Comparison of ENCODE assay signal across 8 mouse cellular contexts in the genomic region with DNA sequence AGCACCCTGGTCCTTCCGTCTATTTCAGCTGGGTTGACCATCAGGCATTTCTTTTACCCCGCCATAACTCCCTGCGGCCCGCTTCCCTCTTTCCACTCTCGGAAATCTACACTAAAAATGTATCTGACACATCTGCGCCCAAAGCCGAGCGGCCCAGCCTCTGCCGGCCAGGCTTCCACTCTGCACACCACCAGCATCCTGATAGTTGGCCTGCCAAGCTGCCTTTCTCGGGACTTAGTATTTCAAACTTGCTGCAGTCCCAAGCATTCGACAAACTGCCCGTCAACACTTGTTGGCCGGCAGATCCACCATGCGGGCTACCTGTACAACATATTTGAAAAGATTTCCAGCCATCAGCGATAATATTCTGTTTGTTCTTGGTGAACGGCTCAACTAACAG. TPM values are rescaled to one million over a fixed set of nuclear protein-coding genes. Genes with fewer than 3 reads are reported as not detected.
A peak's percentile ranks its signal among the peaks of the same experiment; 100 is the strongest.
DNase-seq lines count a peak whose midpoint lies in the region; ATAC-seq and TF ChIP-seq lines count a peak whose summit lies in the region.

No protein-coding gene starts in this region.

- H3K36me3 ChIP-seq in lung, postnatal 0 days (ENCODE audit: insufficient read depth, low read length) = no peaks in the 10 kb centered on the region; the same call in 1 of the 2 replicates
- no peaks in the 10 kb centered on the region; the same call in 1 of the 2 replicates for H3K36me3 ChIP-seq in hindbrain, embryonic 11.5 days (ENCODE audit: control insufficient read depth, insufficient read depth, low read length)

- 0% methylated on average over 16 of the region's 16 CpGs for WGBS in lung, postnatal 0 days
- WGBS in hindbrain, embryonic 11.5 days = under 1% methylated on average over 16 of the region's 16 CpGs

- peak overlapping the region; percentile 88 for H3K4me2 ChIP-seq in lung, postnatal 0 days (replicated peaks; ENCODE audit: low read depth, low read length)
- peak overlapping the region; percentile 68 for H3K4me2 ChIP-seq in hindbrain, embryonic 11.5 days (replicated peaks; ENCODE audit: low read depth, low read length)

- no peaks in the 10 kb centered on the region for H3K9me3 ChIP-seq in lung, postnatal 0 days (ENCODE audit: low read length)
- no peaks in the 10 kb centered on the region for H3K9me3 ChIP-seq in hindbrain, embryonic 11.5 days (ENCODE audit: control insufficient read depth, low read length)

- H3K4me3 ChIP-seq in lung, postnatal 0 days (ENCODE audit: low read depth, low read length) = peak overlapping the region; percentile 66
- H3K4me3 ChIP-seq in hindbrain, embryonic 11.5 days (ENCODE audit: low read depth, low read length) = peak overlapping the region; percentile 81

- DNase-seq in cerebellum, adult 9-10 months = no peak
- DNase-seq in lung, postnatal 0 days (ENCODE audit: low spot score) = peak; percentile 36
- DNase-seq in lung, postnatal 14 days = no peak
- DNase-seq in hindbrain, embryonic 11.5 days (ENCODE audit: low spot score) = no peak
- no peak for DNase-seq in left cerebral cortex, postnatal 25 days (ENCODE audit: low spot score in 2 of 2)
- no peak for DNase-seq in B cell, adult 2 months

- no peak for TF ChIP-seq EP300 in lung, postnatal 0 days (IDR thresholded peaks at IDR 0.05)

- H3K27ac ChIP-seq in lung, postnatal 0 days (ENCODE audit: low read length) = peak overlapping the region; percentile 97
- H3K27ac ChIP-seq in hindbrain, embryonic 11.5 days (ENCODE audit: low read depth, low read length) = peak overlapping the region; percentile 88

- peak overlapping the region; percentile 61 for H3K9ac ChIP-seq in lung, postnatal 0 days (replicated peaks; ENCODE audit: low read depth)
- peak overlapping the region; percentile 86 for H3K9ac ChIP-seq in hindbrain, embryonic 11.5 days (ENCODE audit: low read depth, low read length)

- H3K27me3 ChIP-seq in lung, postnatal 0 days (replicated peaks; ENCODE audit: insufficient read depth, low read length) = no peaks in the 10 kb centered on the region
- H3K27me3 ChIP-seq in hindbrain, embryonic 11.5 days (ENCODE audit: control insufficient read depth, insufficient read depth, low read length) = no peaks in the 10 kb centered on the region

- no peak for TF ChIP-seq CTCF in lung, postnatal 0 days (IDR thresholded peaks at IDR 0.05)

- ATAC-seq in cerebellum, adult (ENCODE audit: insufficient number of reproducible peaks, low FRiP score, low TSS enrichment) = peak; percentile 3; the same call in 1 of the 2 replicates
- ATAC-seq in lung, postnatal 0 days = no peak
- ATAC-seq in hindbrain, embryonic 11.5 days (ENCODE audit: low FRiP score) = peak; percentile 12
- peak; percentile 9 for ATAC-seq in megakaryocyte, adult 5-6 weeks (ENCODE audit: poor library complexity, severe bottlenecking)

- H3K4me1 ChIP-seq in lung, postnatal 0 days (ENCODE audit: insufficient read depth, low read depth, low read length) = peaks cover 8% of the 10 kb centered on the region; the same call in 1 of the 2 replicates
- no peaks in the 10 kb centered on the region for H3K4me1 ChIP-seq in hindbrain, embryonic 11.5 days (replicated peaks; ENCODE audit: control insufficient read depth, insufficient read depth, low read length)

- intact Hi-C loops in left cerebral cortex, postnatal 25 days (cut with DNase I) = loop anchor here (1.0 to 2.0 kb wide), 2 partner anchors 10 to 126 kb away; a partner anchor contains a TSS

RNA-seq across cellular contexts. Expression of a gene that starts 0.5 kb away (rescaled TPM):
- 45.6 and 57.1 TPM in 2 replicates for polyA plus RNA-seq in lung, postnatal 0 days (2015; fragmentation: Nextera tagmentation; extraction: Ambion mirVana)
- polyA plus RNA-seq in hindbrain, embryonic 11.5 days (2014; fragmentation: Nextera tagmentation; extraction: Ambion mirVana) = 20.7 and 25.8 TPM in 2 replicates
- 15.8 and 19.0 TPM in 2 replicates for total RNA-seq in megakaryocyte, adult 5-6 weeks (2015)
- 8.3 and 11.3 TPM in 2 replicates for total RNA-seq in megakaryocyte, adult 5-6 weeks (2017)
- total RNA-seq in left cerebral cortex, postnatal 25 days (2021) = 10 to 100 TPM; 14.4 to 15.7 TPM

RNA-seq across cellular contexts. Expression of a gene that starts 0.8 kb away (rescaled TPM):
- 25.4 and 27.9 TPM in 2 replicates for polyA plus RNA-seq in lung, postnatal 0 days (2015; fragmentation: Nextera tagmentation; extraction: Ambion mirVana)
- 49.9 and 50.7 TPM in 2 replicates for polyA plus RNA-seq in hindbrain, embryonic 11.5 days (2014; fragmentation: Nextera tagmentation; extraction: Ambion mirVana)
- 23.8 and 27.2 TPM in 2 replicates for total RNA-seq in megakaryocyte, adult 5-6 weeks (2015)
- 43.1 and 46.2 TPM in 2 replicates for total RNA-seq in megakaryocyte, adult 5-6 weeks (2017)
- total RNA-seq in left cerebral cortex, postnatal 25 days (2021) = 10 to 100 TPM; 18.7 to 19.1 TPM

RNA-seq across cellular contexts. Expression of a gene that starts 10.4 kb away (rescaled TPM):
- 207 and 222 TPM in 2 replicates for polyA plus RNA-seq in lung, postnatal 0 days (2015; fragmentation: Nextera tagmentation; extraction: Ambion mirVana)
- polyA plus RNA-seq in hindbrain, embryonic 11.5 days (2014; fragmentation: Nextera tagmentation; extraction: Ambion mirVana) = 285 and 288 TPM in 2 replicates
- 107 and 117 TPM in 2 replicates for total RNA-seq in megakaryocyte, adult 5-6 weeks (2015)
- total RNA-seq in megakaryocyte, adult 5-6 weeks (2017) = 33.3 and 47.0 TPM in 2 replicates
- 100 to 1,000 TPM; 183 to 190 TPM for total RNA-seq in left cerebral cortex, postnatal 25 days (2021)

RNA-seq across cellular contexts. Expression of a gene that starts 29.2 kb away (rescaled TPM):
- polyA plus RNA-seq in lung, postnatal 0 days (2015; fragmentation: Nextera tagmentation; extraction: Ambion mirVana) = 15.3 and 18.1 TPM in 2 replicates
- polyA plus RNA-seq in hindbrain, embryonic 11.5 days (2014; fragmentation: Nextera tagmentation; extraction: Ambion mirVana) = 3.3 and 5.7 TPM in 2 replicates
- total RNA-seq in megakaryocyte, adult 5-6 weeks (2015) = 27.7 and 34.4 TPM in 2 replicates
- total RNA-seq in megakaryocyte, adult 5-6 weeks (2017) = 31.1 and 32.6 TPM in 2 replicates
- total RNA-seq in left cerebral cortex, postnatal 25 days (2021) = 1 to 10 TPM; 2.6 to 4.5 TPM
